Mouse (Mus musculus): ENCODE results near the gene Rbfox3. TPM values are rescaled to one million over a fixed set of nuclear protein-coding genes. Genes with fewer than 3 reads are reported as not detected.

The Rbfox3 gene
- polyA plus RNA-seq, 1 experiment from 2014 or later, result 54.9 TPM

GRCm38 (mm10) chr11:118512257-118512910 lies 399.0 kb downstream of the Rbfox3 start:
- H3K27me3 ChIP-seq (ENCODE audit: control insufficient read depth, insufficient read depth, low read depth, low read length), result no peaks in the 10 kb centered on the region
- 0 out of 2 replicates have a peak overlapping the region, but pooled peaks have one; percentile 14 for H3K9ac ChIP-seq (ENCODE audit: low read depth, low read length)
- H3K4me1 ChIP-seq (ENCODE audit: control insufficient read depth, insufficient read depth, low read length), result peaks cover 9% of the 10 kb centered on the region
- 37% methylated on average over 15 of the region's 15 CpGs for WGBS
- H3K36me3 ChIP-seq (ENCODE audit: control insufficient read depth, insufficient read depth, low read length), result no peaks in the 10 kb centered on the region
- peak; percentile 44; the same call in 1 of the 2 replicates for ATAC-seq
- no peak overlapping the region for H3K4me2 ChIP-seq (ENCODE audit: low read length)
- H3K4me3 ChIP-seq (ENCODE audit: low read depth, low read length), result no peak overlapping the region
- H3K9me3 ChIP-seq (replicated peaks; ENCODE audit: control insufficient read depth, low read length, poor library complexity, severe bottlenecking), result no peaks in the 10 kb centered on the region
- H3K27ac ChIP-seq (ENCODE audit: low read length), result peak overlapping the region; percentile 19; the same call in 1 of the 2 replicates

- Histone ChIP-seq H3K4me1 (ENCODE audit: control insufficient read depth, insufficient read depth, low read length) (peaks cover 9% of the 10 kb centered on the region), H3K9ac (ENCODE audit: low read depth, low read length) (no peak overlapping the region), H3K9me3 (replicated peaks; ENCODE audit: control insufficient read depth, low read length, poor library complexity, severe bottlenecking) (no peaks in the 10 kb centered on the region), H3K27me3 (ENCODE audit: control insufficient read depth, insufficient read depth, low read depth, low read length) (no peaks in the 10 kb centered on the region), H3K27ac (ENCODE audit: low read length) (0 out of 2 replicates have a peak overlapping the region, but pooled peaks have one; percentile 19), H3K4me2 (ENCODE audit: low read length) (no peak overlapping the region), H3K36me3 (ENCODE audit: control insufficient read depth, insufficient read depth, low read length) (no peaks in the 10 kb centered on the region), H3K4me3 (ENCODE audit: low read depth, low read length) (no peak overlapping the region)
- peak; percentile 14; the same call in 1 of the 2 replicates for ATAC-seq
- 55% methylated on average over 6 of the region's 6 CpGs for WGBS
These were observed 399.5 kb downstream of the Rbfox3 start for GRCm38 (mm10) chr11:118511851-118512250.

GRCm38 (mm10) chr11:118508341-118508740 lies 403.1 kb downstream of the Rbfox3 start:
- Histone ChIP-seq H3K9me3 (replicated peaks; ENCODE audit: control insufficient read depth, low read length, poor library complexity, severe bottlenecking) (no peaks in the 10 kb centered on the region), H3K9ac (ENCODE audit: low read depth, low read length) (no peak overlapping the region), H3K4me2 (ENCODE audit: low read length) (no peak overlapping the region), H3K27ac (ENCODE audit: low read length) (no peak overlapping the region), H3K27me3 (ENCODE audit: control insufficient read depth, insufficient read depth, low read depth, low read length) (0 out of 2 replicates have a peak, but pooled peaks cover 3% of the 10 kb centered on the region), H3K4me3 (ENCODE audit: low read depth, low read length) (no peak overlapping the region), H3K36me3 (ENCODE audit: control insufficient read depth, insufficient read depth, low read length) (no peaks in the 10 kb centered on the region), H3K4me1 (ENCODE audit: control insufficient read depth, insufficient read depth, low read length) (peaks cover 10% of the 10 kb centered on the region)
- no peak for ATAC-seq
- 73% methylated on average over 7 of the region's 7 CpGs for WGBS

GRCm38 (mm10) chr11:118507904-118508303 lies 403.5 kb downstream of the Rbfox3 start:
- H3K9ac ChIP-seq (ENCODE audit: low read depth, low read length), result no peak overlapping the region
- H3K4me3 ChIP-seq (ENCODE audit: low read depth, low read length), result no peak overlapping the region
- H3K4me1 ChIP-seq (ENCODE audit: control insufficient read depth, insufficient read depth, low read length), result peaks cover 11% of the 10 kb centered on the region
- no peaks in the 10 kb centered on the region for H3K9me3 ChIP-seq (replicated peaks; ENCODE audit: control insufficient read depth, low read length, poor library complexity, severe bottlenecking)
- H3K4me2 ChIP-seq (ENCODE audit: low read length), result no peak overlapping the region
- H3K36me3 ChIP-seq (ENCODE audit: control insufficient read depth, insufficient read depth, low read length), result no peaks in the 10 kb centered on the region
- WGBS, result 34% methylated on average over 5 of the region's 5 CpGs
- ATAC-seq, result 0 out of 2 replicates have a peak, but pooled peaks have one; percentile 9
- H3K27ac ChIP-seq (ENCODE audit: low read length), result no peak overlapping the region
- H3K27me3 ChIP-seq (ENCODE audit: control insufficient read depth, insufficient read depth, low read depth, low read length), result peaks cover 3% of the 10 kb centered on the region; the same call in 1 of the 2 replicates

GRCm38 (mm10) chr11:118507095-118507494 lies 404.3 kb downstream of the Rbfox3 start:
- WGBS, result 91% methylated on average over 6 of the region's 6 CpGs
- ATAC-seq, result peak; percentile 30; the same call in 1 of the 2 replicates

GRCm38 (mm10) chr11:118504180-118504454 lies 407.3 kb downstream of the Rbfox3 start:
- Histone ChIP-seq H3K9me3 (replicated peaks; ENCODE audit: control insufficient read depth, low read length, poor library complexity, severe bottlenecking) (no peaks in the 10 kb centered on the region), H3K4me3 (ENCODE audit: low read depth, low read length) (no peak overlapping the region), H3K27me3 (ENCODE audit: control insufficient read depth, insufficient read depth, low read depth, low read length) (peaks cover 3% of the 10 kb centered on the region; the same call in 1 of the 2 replicates), H3K36me3 (ENCODE audit: control insufficient read depth, insufficient read depth, low read length) (no peaks in the 10 kb centered on the region; the same call in 1 of the 2 replicates), H3K4me2 (ENCODE audit: low read length) (no peak overlapping the region), H3K4me1 (ENCODE audit: control insufficient read depth, insufficient read depth, low read length) (0 out of 2 replicates have a peak, but pooled peaks cover 2% of the 10 kb centered on the region), H3K27ac (ENCODE audit: low read length) (no peak overlapping the region), H3K9ac (ENCODE audit: low read depth, low read length) (no peak overlapping the region)
- no peak for ATAC-seq
- 66% methylated on average over 5 of the region's 5 CpGs for WGBS

More at GRCm38 (mm10) chr11:118507095-118507494, 404.3 kb downstream of the Rbfox3 start:
- Histone ChIP-seq H3K4me1 (ENCODE audit: control insufficient read depth, insufficient read depth, low read length) (peaks cover 3% of the 10 kb centered on the region; the same call in 1 of the 2 replicates), H3K9me3 (replicated peaks; ENCODE audit: control insufficient read depth, low read length, poor library complexity, severe bottlenecking) (no peaks in the 10 kb centered on the region), H3K36me3 (ENCODE audit: control insufficient read depth, insufficient read depth, low read length) (no peaks in the 10 kb centered on the region; the same call in 1 of the 2 replicates), H3K27ac (ENCODE audit: low read length) (no peak overlapping the region), H3K4me3 (ENCODE audit: low read depth, low read length) (no peak overlapping the region), H3K9ac (ENCODE audit: low read depth, low read length) (no peak overlapping the region), H3K4me2 (ENCODE audit: low read length) (no peak overlapping the region), H3K27me3 (ENCODE audit: control insufficient read depth, insufficient read depth, low read depth, low read length) (peaks cover 3% of the 10 kb centered on the region; the same call in 1 of the 2 replicates)

GRCm38 (mm10) chr11:118503418-118504179 lies 407.8 kb downstream of the Rbfox3 start:
- H3K36me3 ChIP-seq (ENCODE audit: control insufficient read depth, insufficient read depth, low read length), result no peaks in the 10 kb centered on the region; the same call in 1 of the 2 replicates
- 0 out of 2 replicates have a peak, but pooled peaks cover 2% of the 10 kb centered on the region for H3K4me1 ChIP-seq (ENCODE audit: control insufficient read depth, insufficient read depth, low read length)
- H3K9me3 ChIP-seq (replicated peaks; ENCODE audit: control insufficient read depth, low read length, poor library complexity, severe bottlenecking), result no peaks in the 10 kb centered on the region
- H3K27ac ChIP-seq (ENCODE audit: low read length), result no peak overlapping the region
- no peak overlapping the region for H3K4me3 ChIP-seq (ENCODE audit: low read depth, low read length)
- ATAC-seq, result no peak
- no peak overlapping the region for H3K4me2 ChIP-seq (ENCODE audit: low read length)
- H3K9ac ChIP-seq (ENCODE audit: low read depth, low read length), result no peak overlapping the region
- H3K27me3 ChIP-seq (ENCODE audit: control insufficient read depth, insufficient read depth, low read depth, low read length), result peaks cover 3% of the 10 kb centered on the region; the same call in 1 of the 2 replicates
- WGBS, result 30% methylated on average over 33 of the region's 34 CpGs

GRCm38 (mm10) chr11:118502990-118503389 lies 408.4 kb downstream of the Rbfox3 start:
- Histone ChIP-seq H3K4me3 (ENCODE audit: low read depth, low read length) (no peak overlapping the region), H3K9ac (ENCODE audit: low read depth, low read length) (no peak overlapping the region), H3K36me3 (ENCODE audit: control insufficient read depth, insufficient read depth, low read length) (no peaks in the 10 kb centered on the region; the same call in 1 of the 2 replicates), H3K4me2 (ENCODE audit: low read length) (no peak overlapping the region), H3K9me3 (replicated peaks; ENCODE audit: control insufficient read depth, low read length, poor library complexity, severe bottlenecking) (no peaks in the 10 kb centered on the region), H3K27ac (ENCODE audit: low read length) (no peak overlapping the region), H3K4me1 (ENCODE audit: control insufficient read depth, insufficient read depth, low read length) (0 out of 2 replicates have a peak, but pooled peaks cover 2% of the 10 kb centered on the region), H3K27me3 (ENCODE audit: control insufficient read depth, insufficient read depth, low read depth, low read length) (peaks cover 3% of the 10 kb centered on the region; the same call in 1 of the 2 replicates)
- WGBS, result 66% methylated on average over 6 of the region's 6 CpGs
- ATAC-seq, result no peak
